Mouse (Mus musculus): Measurements from ENCODE around the gene Entpd4b.
"Not testable (repeated sequence)": the region's sequence is repeated elsewhere in the genome, so short reads cannot be mapped to it uniquely, and the experiment has no call there.

DNA sequence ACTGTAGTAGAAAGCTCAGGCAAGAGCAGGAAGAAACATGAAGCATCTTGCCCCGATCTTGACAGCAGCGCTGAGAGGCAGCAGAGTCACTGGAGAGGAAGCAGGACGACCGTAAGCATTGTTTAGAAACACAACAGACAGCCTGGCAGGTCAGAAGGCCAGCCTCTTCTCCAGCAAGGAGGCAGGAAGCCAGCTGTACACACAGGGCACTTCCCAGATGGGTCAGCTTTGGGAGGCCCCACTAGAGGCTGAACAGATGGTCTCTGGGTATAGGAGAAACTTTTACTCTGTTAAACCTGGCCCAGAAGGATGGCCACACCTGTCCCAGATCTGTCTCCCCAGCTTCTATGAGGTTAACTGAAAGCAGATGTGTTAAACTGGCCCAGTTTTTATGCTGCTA, 7.9 kb upstream of the Entpd4b start:
- not testable (repeated sequence) for TF ChIP-seq CTCF (conservative IDR thresholded peaks at IDR 0.05; ENCODE audit: insufficient read depth, insufficient read length, low read depth, low read length); POLR2A (IDR thresholded peaks at IDR 0.05; ENCODE audit: low read depth, low read length)
